Mouse (Mus musculus) c-Kit-positive CD71-negative TER-119-negative erythroid progenitor cells, embryonic 14.5 days (primary cell): ENCODE results near the gene Vkorc1.
"Not testable (repeated sequence)": the region's sequence is repeated elsewhere in the genome, so short reads cannot be mapped to it uniquely, and the experiment has no call there.

Experiments
- DNase-seq: peaks from one replicate; pipeline ENCODE4 v3.0.0-alpha.2; 2013; ENCODE audit warnings: low read depth

Vkorc1 gene

DNA sequence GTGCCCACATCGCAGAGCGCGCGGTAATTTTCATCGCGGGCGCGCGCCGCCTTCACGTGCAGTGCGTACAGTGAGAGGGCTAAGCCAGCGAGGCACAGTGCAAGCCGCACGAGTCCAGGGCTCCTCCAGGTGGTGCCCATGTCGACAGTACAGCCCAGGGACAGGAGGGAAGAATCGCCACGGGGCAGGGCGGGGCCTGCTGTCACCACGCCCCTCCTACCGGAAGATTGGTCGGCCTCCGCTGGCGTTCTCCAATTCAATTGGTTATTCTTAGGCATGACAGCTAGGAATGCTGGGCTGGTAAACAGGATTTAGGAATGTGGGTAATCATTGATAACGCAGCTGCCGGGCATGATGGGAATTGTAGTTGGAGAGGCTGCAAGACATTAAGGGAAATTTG, at the start of gene Vkorc1, which contains the start of gene Gm21974:
Vkorc1 (minus strand) TSS at position 176 of the 400 bp plus-strand sequence.
Gm21974 (minus strand) TSS at position 13 of the 400 bp plus-strand sequence.
- peak; percentile 86 for DNase-seq

DNA sequence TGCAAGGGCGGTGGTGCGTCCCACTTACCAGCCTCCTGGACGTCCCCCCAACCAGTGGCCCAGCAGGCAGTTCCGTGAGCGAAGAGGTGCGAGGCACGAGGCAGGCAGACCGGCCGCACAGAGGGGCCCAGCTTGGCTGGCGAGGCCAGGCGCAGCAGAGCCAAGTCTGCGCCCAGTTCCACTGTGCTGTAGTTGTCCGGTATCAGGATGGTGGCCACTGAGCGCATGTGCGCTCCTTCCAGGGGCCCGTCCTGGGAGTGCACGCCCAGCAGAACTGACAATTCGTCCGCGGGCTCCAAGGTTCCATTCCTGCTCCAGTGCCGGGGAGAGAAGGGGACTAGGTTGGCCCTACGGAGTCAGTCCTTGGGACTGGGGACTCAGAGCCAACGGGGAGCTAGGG, 49.2 kb upstream of the Vkorc1 start:
- no peak for DNase-seq

DNA sequence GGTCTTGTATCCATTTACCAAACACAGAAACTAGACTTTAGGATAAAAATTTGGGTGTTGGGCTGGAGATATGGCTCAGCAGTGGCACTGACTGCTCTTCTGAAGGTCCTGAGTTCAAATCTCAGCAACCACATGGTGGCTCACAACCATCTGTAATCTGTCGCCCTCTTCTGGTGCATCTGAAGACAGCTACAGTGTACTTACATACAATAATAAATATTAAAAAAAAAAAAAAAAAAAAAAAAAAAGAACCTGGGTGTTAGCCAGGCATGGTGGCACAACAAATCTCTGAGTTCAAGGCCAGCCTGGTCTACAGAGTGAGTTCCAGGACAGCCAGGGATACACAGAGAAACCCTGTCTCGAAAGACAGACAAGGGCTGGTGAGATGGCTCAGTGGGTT, 46.7 kb upstream of the Vkorc1 start:
- DNase-seq, result not testable (repeated sequence)

DNA sequence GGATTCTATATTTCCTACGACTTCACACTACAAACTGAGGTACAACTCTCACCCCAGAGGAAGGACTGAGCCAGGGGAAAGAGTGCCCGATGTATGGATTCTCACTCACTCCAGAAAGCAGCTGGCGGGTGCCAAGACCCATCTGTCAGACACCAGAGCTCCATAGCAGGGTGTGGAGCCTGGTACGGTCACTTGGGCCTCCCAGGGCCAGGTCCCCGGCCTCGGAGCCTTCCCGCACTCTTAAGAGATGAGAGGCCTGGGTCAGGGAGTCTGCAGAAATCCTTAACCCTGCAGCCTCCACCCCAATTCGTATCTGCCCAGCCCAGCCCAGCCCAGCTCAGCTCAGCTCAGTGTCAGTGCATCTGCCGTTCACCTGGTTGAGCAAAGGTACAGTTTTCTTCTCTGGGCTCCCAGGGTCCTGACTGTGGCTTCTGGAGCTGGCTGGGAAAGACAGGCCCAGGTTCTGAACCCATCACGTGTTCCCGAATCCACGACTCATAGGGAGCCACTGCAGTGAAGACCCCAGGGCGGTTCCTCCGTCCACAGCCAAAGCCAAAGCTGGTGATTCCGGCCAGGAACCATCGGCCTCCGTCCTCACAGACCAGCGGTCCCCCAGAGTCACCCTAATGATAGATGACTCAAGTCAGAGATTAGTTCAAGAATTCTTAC, 40.9 kb upstream of the Vkorc1 start:
- no peak for DNase-seq

DNA sequence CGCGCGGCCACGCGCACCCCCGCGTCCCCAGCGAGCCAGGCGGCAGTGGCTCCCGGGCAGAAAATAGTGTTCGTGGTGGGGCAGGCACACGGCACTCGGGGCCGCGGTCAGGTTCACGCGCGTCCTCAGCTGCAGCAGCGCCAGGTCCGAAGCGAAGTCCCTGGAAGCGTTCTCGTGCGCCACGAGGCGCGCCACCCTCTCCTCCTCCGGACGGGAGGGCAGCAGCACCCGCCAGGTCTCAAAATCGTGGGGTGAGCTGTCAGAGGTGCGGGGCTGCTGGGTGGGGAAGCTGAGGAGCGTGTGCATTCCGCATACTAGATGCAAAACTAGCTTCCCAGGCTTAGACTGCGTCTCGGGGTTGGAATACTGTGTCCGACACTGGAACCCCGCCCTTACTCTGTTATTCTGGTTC, 40.3 kb upstream of the Vkorc1 start:
- DNase-seq, result no peak

DNA sequence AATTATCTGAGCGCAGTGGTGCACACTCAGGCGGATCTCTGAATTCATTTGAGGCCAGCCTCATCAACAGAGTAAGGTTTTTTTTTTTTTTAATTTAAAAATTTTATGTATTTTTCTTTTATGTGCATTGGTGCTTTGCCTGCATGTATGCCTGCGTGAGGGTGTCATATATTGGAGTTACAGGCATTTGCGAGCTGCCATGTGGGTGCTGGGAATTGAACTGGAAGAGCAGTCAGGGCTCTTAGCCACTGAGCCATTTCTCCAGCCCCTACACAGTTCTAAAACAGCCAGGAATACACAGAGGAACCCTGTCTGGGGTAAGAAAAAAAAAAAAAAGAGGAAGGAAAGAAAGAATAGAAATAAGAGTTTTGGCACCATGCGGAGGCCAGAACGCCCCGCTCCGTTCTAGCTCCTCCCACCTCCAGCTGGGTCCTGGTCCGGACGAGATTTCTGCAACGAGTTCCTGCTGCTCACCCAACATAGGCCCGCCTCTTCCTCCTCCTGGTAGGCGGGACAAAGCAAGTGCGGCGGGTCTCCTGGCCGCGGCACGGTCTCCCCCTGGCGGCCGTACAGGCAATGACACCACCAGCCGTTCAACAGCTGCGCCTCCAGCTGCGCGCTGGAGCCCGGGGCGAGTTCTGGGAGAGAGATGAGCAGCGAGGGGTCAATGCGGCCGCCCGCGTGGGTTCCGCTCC, 39.8 kb upstream of the Vkorc1 start:
- peak; percentile 92 for DNase-seq

DNA sequence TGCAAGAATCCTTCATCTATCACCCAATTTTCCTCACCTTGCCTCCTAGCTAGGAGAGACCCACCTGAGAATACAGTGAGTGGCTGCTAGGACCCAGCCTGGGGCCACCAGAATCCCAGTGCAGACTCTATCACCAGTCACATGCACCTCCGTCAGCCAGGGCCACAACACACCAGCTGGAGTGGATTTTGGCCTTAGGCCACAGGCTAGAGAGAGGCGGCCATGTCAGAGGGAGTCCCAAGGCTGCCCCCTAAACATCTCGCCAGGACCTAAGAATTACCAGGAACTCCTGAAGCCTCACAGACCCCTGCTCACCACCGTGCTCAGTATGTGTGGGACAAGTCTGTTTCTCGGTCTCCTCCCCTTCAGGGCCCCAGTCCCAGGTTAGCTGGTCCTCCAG, 38.7 kb upstream of the Vkorc1 start:
- no peak for DNase-seq

DNA sequence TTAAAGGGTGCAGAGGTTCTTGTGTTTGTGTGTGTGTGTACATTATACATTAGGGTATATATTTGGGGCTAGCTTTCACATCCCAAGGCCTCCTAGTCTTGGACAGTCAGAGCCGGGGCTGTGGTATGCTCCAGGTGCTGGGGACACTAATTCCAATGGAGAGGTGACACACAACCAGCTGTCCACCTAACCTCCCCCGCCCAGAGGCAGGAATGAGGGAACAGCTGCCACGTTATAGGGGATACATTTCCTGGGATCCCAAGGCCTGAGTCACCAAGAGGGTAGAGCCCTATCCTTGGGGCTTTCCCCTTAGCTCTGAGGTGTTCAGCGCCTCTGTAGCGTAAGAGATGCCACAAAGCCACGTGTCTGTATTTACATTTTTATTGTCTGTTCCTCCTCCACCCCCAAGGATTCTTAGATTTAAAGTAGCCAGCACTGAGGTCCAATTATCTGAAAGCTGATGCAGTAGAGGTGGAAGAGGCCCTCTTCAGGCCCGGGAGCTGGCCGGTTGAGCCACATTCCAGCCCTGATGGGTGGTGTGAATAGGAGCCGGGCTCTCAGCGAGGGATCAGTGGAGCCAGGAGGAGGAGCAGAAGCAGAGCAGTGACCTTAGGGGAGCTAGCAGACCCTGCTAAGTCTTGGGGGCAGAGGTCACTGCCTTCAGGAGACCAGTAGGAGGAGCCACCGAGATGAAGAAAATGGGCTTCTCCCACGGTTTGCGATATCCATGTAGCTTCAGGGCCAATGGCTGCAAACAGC, 37.0 kb upstream of the Vkorc1 start:
- DNase-seq, result no peak

DNA sequence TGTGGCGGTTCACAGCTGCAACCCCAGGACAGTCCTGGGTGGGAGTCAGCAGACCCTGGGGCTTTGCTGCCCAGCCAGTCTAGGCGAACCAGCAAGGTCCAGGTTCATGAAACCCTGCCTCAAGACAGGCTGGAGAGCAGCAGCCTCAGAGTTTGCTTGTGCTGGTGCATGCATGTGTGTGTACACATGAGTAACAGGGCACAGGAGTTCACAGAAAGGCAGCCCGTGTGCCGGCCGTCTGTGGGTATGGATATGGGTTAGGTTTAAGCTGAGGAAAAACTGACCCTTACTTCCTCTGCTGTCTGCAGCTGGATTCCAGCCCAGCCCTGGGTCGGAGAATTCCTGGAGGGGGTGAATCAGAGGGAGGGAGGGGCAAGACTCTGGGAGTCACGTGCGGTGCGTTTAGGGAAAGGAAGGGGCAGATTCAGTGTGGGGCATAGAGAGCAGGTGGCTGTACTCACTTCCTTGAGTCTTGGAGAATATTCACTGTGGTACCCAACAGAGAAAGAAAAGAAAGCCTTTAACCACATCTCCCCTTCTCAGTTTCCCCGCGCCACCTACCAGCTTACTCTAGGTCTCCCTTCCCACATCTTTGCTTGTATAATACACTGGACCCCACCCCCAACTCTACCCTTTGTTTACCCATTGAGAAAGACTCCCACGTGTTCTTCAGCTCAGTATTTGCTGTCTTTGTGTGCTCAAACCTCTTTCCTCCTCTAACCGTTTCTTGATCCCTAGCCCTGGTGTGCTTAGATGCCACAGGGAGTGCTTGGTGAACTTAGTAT, 36.1 kb upstream of the Vkorc1 start:
- no peak for DNase-seq

DNA sequence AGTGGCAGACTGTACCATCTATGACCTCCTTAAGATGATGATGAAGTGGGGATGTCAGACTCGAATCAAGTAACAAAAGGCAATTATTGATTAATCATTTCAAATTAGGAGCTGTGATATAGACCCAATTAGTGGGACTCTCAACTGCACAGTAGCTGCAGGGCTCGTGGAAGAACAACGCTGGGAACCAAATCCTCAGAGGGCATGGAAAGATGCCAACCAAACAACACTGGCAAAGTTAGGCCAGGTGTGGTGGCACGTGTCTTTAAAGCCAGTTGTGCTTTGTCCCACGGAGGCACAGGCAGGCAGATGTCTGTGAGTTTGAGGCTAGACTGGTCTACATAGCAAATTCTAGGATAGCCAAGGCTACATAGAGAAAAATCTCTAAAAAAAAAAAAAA, 35.2 kb upstream of the Vkorc1 start:
- DNase-seq, result no peak

DNA sequence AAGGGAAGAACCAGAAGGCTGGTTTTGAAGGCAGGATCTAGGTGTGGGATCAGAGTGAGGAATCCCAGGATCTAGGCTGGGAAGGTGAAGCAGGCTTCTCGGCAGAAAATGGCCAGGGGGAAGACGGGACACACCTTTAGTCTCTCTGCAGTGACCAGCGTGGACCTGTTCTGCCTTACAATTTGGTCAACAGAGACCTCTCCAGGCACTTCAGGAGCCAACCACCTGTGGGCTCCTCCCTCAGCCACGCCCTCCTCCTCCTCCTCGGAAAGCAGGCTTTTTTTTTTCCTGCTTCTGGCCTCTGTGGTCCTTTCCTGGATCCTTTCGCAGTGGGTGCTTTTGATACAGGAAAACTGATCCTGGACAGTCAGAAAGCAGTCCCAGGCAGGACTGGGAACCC, 34.5 kb upstream of the Vkorc1 start, which contains the start of gene Prss8:
Prss8 (minus strand) TSS at position 182 of the 400 bp plus-strand sequence.
- DNase-seq, result no peak

DNA sequence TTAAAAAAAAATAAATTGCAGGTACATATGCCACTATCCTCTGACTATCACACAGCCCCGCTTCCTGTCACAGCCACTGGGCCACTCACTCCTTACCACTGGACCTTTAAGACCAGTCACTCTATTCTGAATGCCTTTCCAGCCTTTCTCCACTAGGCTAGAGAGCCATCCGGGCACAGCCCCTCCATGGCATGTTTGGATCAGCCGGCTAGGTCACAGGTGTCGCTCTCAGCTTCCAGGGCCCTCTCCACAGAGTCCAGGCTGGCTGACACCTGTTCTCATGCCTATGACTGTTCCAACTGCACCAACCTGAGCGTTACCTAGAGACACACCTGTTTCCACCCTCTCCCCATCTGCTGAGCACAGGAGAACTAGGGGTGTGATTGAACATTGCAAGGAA, 33.2 kb upstream of the Vkorc1 start:
- DNase-seq, result no peak

DNA sequence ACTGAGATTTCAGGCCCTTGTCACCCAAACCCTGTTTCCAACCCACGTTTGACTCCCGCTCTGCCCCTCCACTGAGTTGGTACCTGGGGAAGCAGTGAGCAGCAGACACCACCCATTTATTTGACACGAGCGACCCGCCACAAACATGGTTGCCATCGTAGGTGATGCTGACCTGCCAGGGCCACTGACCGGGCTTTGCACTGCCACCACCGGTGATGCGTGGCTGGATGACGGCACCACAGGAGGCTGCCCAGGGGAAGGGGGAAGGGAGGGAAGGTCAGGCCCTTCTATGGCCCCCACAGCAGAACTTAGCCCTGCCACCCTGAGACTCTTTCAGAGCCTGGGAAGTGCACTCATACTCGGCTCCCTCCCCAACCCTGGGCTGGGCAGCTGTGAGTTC, 32.3 kb upstream of the Vkorc1 start:
- DNase-seq, result no peak

DNA sequence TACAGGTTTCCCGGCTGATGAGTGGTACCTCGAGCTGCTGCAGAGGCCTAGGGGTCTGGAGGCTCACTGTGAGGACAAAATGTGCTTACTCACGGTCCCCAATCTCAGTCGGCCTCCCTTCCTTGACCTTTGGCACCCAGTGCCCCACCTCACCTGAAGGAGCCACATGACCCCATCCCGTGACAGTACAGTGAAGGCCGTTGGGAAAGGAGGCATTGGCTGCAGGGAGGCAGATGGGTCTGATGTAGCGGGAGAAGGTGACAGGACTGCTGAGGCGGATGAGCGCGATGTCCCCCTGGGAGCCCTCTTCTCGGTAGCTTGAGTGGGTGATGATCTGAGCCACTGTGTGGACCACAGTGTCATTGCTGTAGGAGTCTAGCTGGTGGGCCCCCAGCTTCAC, 31.4 kb upstream of the Vkorc1 start:
- no peak for DNase-seq

DNA sequence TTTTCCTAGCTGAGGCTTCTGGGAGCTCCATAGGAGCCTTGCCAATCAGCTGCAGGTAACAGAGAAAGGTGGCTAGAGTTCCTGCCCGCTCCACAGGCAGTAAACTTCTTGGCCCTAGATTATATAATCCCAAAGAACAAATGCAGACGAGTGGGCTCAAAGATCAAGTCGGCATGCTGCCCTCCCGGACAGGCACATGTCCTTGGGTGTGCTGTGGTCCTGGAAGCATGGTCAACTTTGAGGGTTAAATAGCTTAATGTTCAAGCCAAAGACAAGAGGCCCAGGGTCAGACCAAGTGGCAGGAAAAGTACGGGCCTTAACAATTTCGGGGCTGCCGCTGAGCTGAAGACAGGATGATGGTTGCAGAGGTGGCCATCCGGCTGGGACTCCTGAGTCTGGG, 30.6 kb upstream of the Vkorc1 start:
- DNase-seq, result no peak

DNA sequence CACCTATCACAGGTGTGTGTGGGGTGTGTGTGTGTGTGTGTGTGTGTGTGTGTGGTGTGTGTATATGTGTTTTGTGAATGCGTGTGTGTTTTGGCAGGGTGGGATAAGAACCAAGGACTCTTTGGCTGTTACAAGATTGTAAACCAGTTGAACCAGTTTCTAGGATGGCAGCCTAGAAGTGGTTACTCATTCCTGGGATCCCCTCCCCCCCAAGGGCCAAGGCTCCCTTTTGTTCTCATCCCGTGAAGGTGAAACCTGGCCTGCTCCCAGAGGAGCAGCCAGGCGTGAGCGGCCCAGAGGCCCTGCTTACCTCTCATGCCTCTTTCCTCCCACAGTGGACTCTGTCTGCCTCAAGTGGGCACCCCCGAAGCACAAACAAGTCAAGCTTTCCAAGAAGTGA, 29.8 kb upstream of the Vkorc1 start:
- no peak for DNase-seq

DNA sequence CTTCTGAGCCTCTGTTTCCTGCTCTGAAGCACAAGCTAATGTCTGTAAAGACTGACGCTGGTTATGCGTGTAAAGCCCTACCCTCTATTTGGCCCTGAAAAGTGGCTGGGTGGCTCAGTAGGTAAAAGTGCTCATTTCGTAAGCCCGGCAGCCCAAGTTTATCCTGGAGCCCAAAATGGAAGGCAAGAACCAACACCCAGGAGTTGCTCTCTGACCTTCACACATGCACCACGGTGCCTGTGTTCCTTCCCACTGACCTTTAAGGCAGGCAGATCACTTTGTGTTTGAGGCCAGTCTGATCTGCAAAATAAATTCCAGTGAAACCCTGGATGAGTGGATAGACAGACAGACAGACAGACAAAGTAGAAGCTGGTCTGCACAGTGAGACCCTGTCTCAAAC, 28.3 kb upstream of the Vkorc1 start:
- no peak for DNase-seq

DNA sequence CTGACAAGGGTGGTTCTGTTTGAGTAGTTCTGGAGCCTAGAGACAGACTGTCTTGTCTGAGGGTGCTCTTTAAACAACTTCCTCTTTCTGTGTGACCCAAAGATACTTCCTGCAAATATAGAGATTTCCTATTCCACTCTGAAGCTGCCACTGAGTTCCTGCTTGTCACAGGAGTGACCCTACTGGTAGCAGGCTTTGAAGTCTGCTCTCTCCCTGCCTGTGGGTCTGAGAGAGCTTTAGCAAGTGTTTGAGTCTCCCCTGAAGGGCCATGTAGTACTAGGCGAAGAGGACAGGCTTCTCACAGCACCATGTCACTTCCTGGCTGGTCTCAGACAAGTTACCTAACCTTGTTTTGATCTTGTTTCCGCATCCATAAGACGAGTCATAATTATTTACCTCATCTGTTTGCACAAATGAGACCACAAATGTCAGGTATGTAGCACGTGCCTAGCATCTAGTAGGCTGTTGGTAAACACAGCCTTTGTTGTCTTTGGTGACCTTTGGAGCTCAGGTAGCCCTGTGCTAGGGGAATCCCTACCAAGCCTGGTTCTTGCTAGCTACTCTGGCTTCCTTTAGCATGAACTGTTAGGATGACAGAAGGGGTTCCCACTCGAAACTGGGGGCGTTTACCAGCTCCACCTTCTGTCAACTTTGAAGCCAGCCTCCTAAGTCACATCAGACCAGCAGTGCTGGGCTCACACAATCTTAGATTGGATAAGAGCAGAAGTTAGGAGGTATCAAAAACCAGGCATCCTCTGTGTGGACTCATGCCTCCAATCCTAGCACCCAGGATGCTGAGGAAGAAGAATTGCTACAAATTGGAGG, 27.2 kb upstream of the Vkorc1 start:
- DNase-seq, result no peak

DNA sequence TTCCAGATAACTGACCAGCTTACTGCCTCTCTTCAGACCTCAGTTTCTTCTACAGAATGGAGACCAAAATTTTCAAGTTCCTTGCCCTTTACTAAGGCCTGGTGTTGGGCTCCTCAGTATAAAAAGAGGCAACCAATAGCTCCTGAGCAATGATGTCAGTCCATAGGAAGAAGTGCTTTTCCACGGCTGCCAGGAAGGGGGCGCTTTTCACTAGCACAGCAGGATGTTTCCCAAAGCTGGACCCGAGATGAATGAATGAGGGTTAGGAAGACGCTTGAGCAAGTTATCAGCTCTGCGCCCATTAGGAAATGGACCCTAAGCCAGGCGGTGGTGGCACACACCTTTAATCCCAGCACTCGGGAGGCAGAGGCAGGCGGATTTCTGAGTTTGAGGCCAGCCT, 26.1 kb upstream of the Vkorc1 start:
- no peak for DNase-seq

DNA sequence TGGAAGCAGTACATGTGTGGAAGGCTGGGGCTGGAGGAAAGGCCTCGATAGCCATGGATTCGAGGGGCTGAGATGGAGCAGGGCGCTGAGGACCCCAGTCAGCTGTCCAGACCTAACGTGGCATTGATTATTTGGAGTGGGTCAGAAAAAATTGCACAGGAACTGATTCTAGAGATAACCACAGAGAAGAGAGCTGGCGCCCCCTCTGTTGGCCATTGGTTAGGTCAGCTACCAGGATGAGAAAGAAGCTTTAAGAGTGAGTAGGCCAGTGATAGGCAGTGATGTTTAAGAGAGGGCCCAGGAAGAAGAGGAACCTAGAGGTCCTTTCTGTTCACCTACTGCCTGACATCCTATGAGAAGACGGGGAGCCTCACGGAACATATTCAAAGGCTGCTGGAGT, 23.9 kb upstream of the Vkorc1 start:
- DNase-seq, result no peak

DNA sequence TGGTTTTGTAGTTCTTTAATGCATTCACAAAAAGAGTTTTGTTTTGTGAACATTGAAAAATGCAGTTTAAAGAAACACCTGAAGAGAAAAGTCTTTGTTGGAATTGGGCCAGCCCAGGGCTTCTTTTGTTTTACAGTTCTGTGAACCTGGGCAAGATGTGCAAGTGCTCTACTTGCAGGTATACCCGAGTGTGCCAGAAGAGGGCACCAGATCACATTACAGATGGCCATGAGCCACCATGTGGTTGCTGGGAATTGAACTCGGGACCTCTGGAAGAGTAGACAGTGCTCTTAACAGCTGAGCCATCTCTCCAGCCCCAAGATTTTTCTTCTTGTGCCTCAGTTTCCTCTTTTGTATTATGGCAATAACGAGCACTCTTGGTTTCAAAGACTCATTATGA, 22.8 kb upstream of the Vkorc1 start:
- DNase-seq, result no peak
